Mouse (Mus musculus) midbrain, embryonic 14.5 days (tissue): ENCODE data around the gene Dclk1. TPM values are rescaled to one million over a fixed set of nuclear protein-coding genes. Genes with fewer than 3 reads are reported as not detected.
A peak's percentile ranks its signal among the peaks of the same experiment; 100 is the strongest.

Experiments used
- ATAC-seq: fragments of 200-750 bp; cut with Nextera tagmentation; 2 replicates; pipeline ENCODE4 v1.8.0; 2017; ENCODE audit warnings: moderate number of reproducible peaks, moderate library complexity; ENCODE audit not compliant: low FRiP score, low TSS enrichment
- DNase-seq: peaks from one replicate; pipeline ENCODE4 v3.0.0-alpha.2; 2015
- H3K27ac ChIP-seq: fragments of 300-500 bp; sonication (generic); replicated peaks from 2 replicates; pipeline ENCODE4 v1.5.1; 2014; ENCODE audit warnings: mild to moderate bottlenecking, low read depth, low read length, moderate library complexity
- H3K27me3 ChIP-seq: fragments of 300-500 bp; sonication (generic); 2 replicates; pipeline ENCODE4 v1.6.1; 2014; ENCODE audit warnings: low read length, control low read depth, mixed read lengths; ENCODE audit not compliant: control insufficient read depth, insufficient read depth
- H3K36me3 ChIP-seq: fragments of 300-500 bp; sonication (generic); 2 replicates; pipeline ENCODE4 v1.6.1; 2014; ENCODE audit warnings: low read length, control low read depth; ENCODE audit not compliant: control insufficient read depth, insufficient read depth
- H3K4me1 ChIP-seq: fragments of 300-500 bp; sonication (generic); 2 replicates; pipeline ENCODE4 v1.6.1; 2014; ENCODE audit warnings: mild to moderate bottlenecking, antibody characterized with exemption, low read length, control low read depth; ENCODE audit not compliant: control insufficient read depth, insufficient read depth
- H3K4me2 ChIP-seq: fragments of 300-500 bp; sonication (generic); 2 replicates; pipeline ENCODE4 v1.6.1; 2014; ENCODE audit warnings: mild to moderate bottlenecking, low read length, moderate library complexity
- H3K4me3 ChIP-seq: fragments of 300-500 bp; sonication (generic); replicated peaks from 2 replicates; pipeline ENCODE4 v1.5.1; 2014; ENCODE audit warnings: low read depth, low read length
- H3K9ac ChIP-seq: fragments of 300-500 bp; sonication (generic); replicated peaks from 2 replicates; pipeline ENCODE4 v1.6.1; 2014; ENCODE audit warnings: mild to moderate bottlenecking, low read length, moderate library complexity
- H3K9me3 ChIP-seq: fragments of 300-500 bp; sonication (generic); 2 replicates; pipeline ENCODE4 v1.6.1; 2016; ENCODE audit warnings: low read length, control low read depth, mixed read lengths; ENCODE audit not compliant: control insufficient read depth
- WGBS: fragments of 180-500 bp; shearing (Covaris S2); extraction: QIAGEN DNeasy Blood & Tissue Kit; methylation state at CpG from one replicate; pipeline ENCODE4 v1.1.7; 2014; 5-methylcytosine and 5-hydroxymethylcytosine counted together
- polyA plus RNA-seq: library from polyadenylated mRNA; unstranded; fragments of >200 nt; fragmentation: Nextera tagmentation; extraction: Ambion mirVana; gene quantifications from 2 replicates; pipeline ENCODE4 v1.2.1, GENCODE M21; 2014

Gene Dclk1
- polyA plus RNA-seq, 1 experiment from 2014 or later: 323 TPM

GRCm38 (mm10) chr3:55446681-55447080 is 204.5 kb downstream of the Dclk1 start:
- 84% methylated on average over 7 of the region's 7 CpGs for WGBS
- no peak for ATAC-seq
- H3K4me2 ChIP-seq: no peak overlapping the region

GRCm38 (mm10) chr3:55447486-55448460 is 205.6 kb downstream of the Dclk1 start:
- Histone ChIP-seq H3K4me2 (no peak overlapping the region), H3K4me1 (no peaks in the 10 kb centered on the region), H3K9ac (no peak overlapping the region), H3K36me3 (peaks cover 13% of the 10 kb centered on the region; the same call in 1 of the 2 replicates), H3K4me3 (no peak overlapping the region), H3K9me3 (no peaks in the 10 kb centered on the region), H3K27ac (no peak overlapping the region; the same call in 1 of the 2 replicates), H3K27me3 (no peaks in the 10 kb centered on the region)
- DNase-seq (peak; percentile 44), ATAC-seq (no peak)
- 81% methylated on average over 5 of the region's 5 CpGs for WGBS

More at GRCm38 (mm10) chr3:55446681-55447080, 204.5 kb downstream of the Dclk1 start:
- no peaks in the 10 kb centered on the region for H3K27me3 ChIP-seq
- no peaks in the 10 kb centered on the region for H3K4me1 ChIP-seq
- no peak for DNase-seq
- no peaks in the 10 kb centered on the region for H3K9me3 ChIP-seq
- H3K9ac ChIP-seq: no peak overlapping the region
- peaks cover 11% of the 10 kb centered on the region; the same call in 1 of the 2 replicates for H3K36me3 ChIP-seq
- H3K27ac ChIP-seq: no peak overlapping the region
- no peak overlapping the region for H3K4me3 ChIP-seq

GRCm38 (mm10) chr3:55449148-55449547 is 207.0 kb downstream of the Dclk1 start:
- Histone ChIP-seq H3K4me1 (no peaks in the 10 kb centered on the region), H3K9ac (no peak overlapping the region), H3K27ac (no peak overlapping the region), H3K36me3 (peaks cover 9% of the 10 kb centered on the region; the same call in 1 of the 2 replicates), H3K9me3 (no peaks in the 10 kb centered on the region), H3K4me2 (no peak overlapping the region), H3K27me3 (no peaks in the 10 kb centered on the region), H3K4me3 (no peak overlapping the region)
- no peak for DNase-seq
- 96% methylated on average over 2 of the region's 2 CpGs for WGBS
- no peak for ATAC-seq

GRCm38 (mm10) chr3:55451035-55451434 is 208.9 kb downstream of the Dclk1 start:
- WGBS: 95% methylated on average over 14 of the region's 14 CpGs
- no peak for ATAC-seq
- H3K27ac ChIP-seq: no peak overlapping the region
- no peaks in the 10 kb centered on the region for H3K27me3 ChIP-seq
- no peak overlapping the region for H3K4me3 ChIP-seq
- peaks cover 8% of the 10 kb centered on the region; the same call in 1 of the 2 replicates for H3K36me3 ChIP-seq
- no peaks in the 10 kb centered on the region for H3K9me3 ChIP-seq
- H3K4me2 ChIP-seq: no peak overlapping the region
- no peak overlapping the region for H3K9ac ChIP-seq
- no peaks in the 10 kb centered on the region for H3K4me1 ChIP-seq
- no peak for DNase-seq

GRCm38 (mm10) chr3:55451877-55452276 is 209.7 kb downstream of the Dclk1 start:
- Histone ChIP-seq H3K27me3 (no peaks in the 10 kb centered on the region), H3K4me2 (no peak overlapping the region), H3K4me3 (no peak overlapping the region), H3K9me3 (no peaks in the 10 kb centered on the region), H3K4me1 (no peaks in the 10 kb centered on the region), H3K36me3 (peaks cover 8% of the 10 kb centered on the region; the same call in 1 of the 2 replicates), H3K27ac (no peak overlapping the region), H3K9ac (no peak overlapping the region)
- DNase-seq (no peak), ATAC-seq (no peak)
- 75% methylated on average over 3 of the region's 3 CpGs for WGBS

GRCm38 (mm10) chr3:55452464-55452863 is 210.3 kb downstream of the Dclk1 start:
- H3K4me2 ChIP-seq: no peak overlapping the region
- H3K4me3 ChIP-seq: no peak overlapping the region
- DNase-seq: no peak
- no peak for ATAC-seq
- H3K36me3 ChIP-seq: peaks cover 8% of the 10 kb centered on the region; the same call in 1 of the 2 replicates
- H3K9ac ChIP-seq: no peak overlapping the region
- no peaks in the 10 kb centered on the region for H3K4me1 ChIP-seq
- 99% methylated on average over 2 of the region's 2 CpGs for WGBS
- no peaks in the 10 kb centered on the region for H3K27me3 ChIP-seq
- H3K9me3 ChIP-seq: no peaks in the 10 kb centered on the region
- no peak overlapping the region for H3K27ac ChIP-seq

GRCm38 (mm10) chr3:55461092-55461491 is 218.9 kb downstream of the Dclk1 start:
- H3K9me3 ChIP-seq: no peaks in the 10 kb centered on the region
- H3K27me3 ChIP-seq: no peaks in the 10 kb centered on the region
- ATAC-seq: peak; percentile 35; the same call in 1 of the 2 replicates
- H3K27ac ChIP-seq: peak overlapping the region; percentile 85
- no peak overlapping the region for H3K9ac ChIP-seq
- 0 out of 2 replicates have a peak overlapping the region, but pooled peaks have one; percentile 25 for H3K4me3 ChIP-seq
- H3K4me1 ChIP-seq: peaks cover 38% of the 10 kb centered on the region
- no peaks in the 10 kb centered on the region for H3K36me3 ChIP-seq
- H3K4me2 ChIP-seq: peak overlapping the region; percentile 57
- 32% methylated on average over 3 of the region's 3 CpGs for WGBS
- peak; percentile 36 for DNase-seq

GRCm38 (mm10) chr3:55461685-55462655 is 219.8 kb downstream of the Dclk1 start:
- peak overlapping the region; percentile 39 for H3K9ac ChIP-seq
- H3K4me1 ChIP-seq: peaks cover 38% of the 10 kb centered on the region
- 0% methylated on average over 17 of the region's 17 CpGs for WGBS
- H3K4me3 ChIP-seq: peak overlapping the region; percentile 25
- H3K36me3 ChIP-seq: no peaks in the 10 kb centered on the region
- H3K27me3 ChIP-seq: no peaks in the 10 kb centered on the region
- peak overlapping the region; percentile 85 for H3K27ac ChIP-seq
- peak overlapping the region; percentile 57 for H3K4me2 ChIP-seq
- ATAC-seq (peak; percentile 93), DNase-seq (peak; percentile 90)
- H3K9me3 ChIP-seq: no peaks in the 10 kb centered on the region
